Mouse (Mus musculus) testis, postnatal 10 days (tissue): ENCODE results near the gene Slco1a5.
"Not testable (repeated sequence)": the region's sequence is repeated elsewhere in the genome, so short reads cannot be mapped to it uniquely, and the experiment has no call there.

Experiments
- DNase-seq: peaks from one replicate; pipeline ENCODE4 v3.0.0; 2021; ENCODE audit warnings: low spot score

Gene Slco1a5

GRCm38 (mm10) chr6:142289413-142290118, 33.2 kb downstream of the Slco1a5 start:
- no peak for DNase-seq

- no peak for DNase-seq
Observed at GRCm38 (mm10) chr6:142275721-142276442, 46.9 kb downstream of the Slco1a5 start.

GRCm38 (mm10) chr6:142250738-142251307, 72.0 kb downstream of the Slco1a5 start:
- not testable (repeated sequence) for DNase-seq

GRCm38 (mm10) chr6:142245065-142245464, 77.7 kb downstream of the Slco1a5 start:
- DNase-seq, result no peak

GRCm38 (mm10) chr6:142239468-142239867, 83.3 kb downstream of the Slco1a5 start:
- no peak for DNase-seq

DNA sequence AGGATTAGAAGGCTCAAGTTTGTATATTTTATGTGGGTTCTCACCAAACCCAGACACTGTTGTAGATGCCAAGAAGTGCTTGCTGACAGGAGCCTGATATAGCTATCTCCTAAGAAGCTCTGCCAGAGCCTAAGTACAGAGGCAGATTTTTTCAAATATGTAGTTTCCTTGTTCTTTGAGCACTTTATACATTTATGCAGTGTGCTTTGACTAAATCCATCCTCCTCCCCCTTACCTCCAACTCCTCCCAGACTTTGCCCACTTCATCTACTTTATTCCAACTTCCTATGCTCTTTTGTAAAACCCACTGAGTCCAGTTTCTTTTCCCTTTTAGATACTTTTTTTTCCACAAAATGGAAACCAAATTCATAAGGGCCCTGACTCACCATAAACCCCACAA, 102.6 kb downstream of the Slco1a5 start:
- DNase-seq, result no peak

- no peak for DNase-seq
Observed at GRCm38 (mm10) chr6:142211821-142212220, 111.0 kb downstream of the Slco1a5 start.

- no peak for DNase-seq
Observed at GRCm38 (mm10) chr6:142209749-142210148, 113.0 kb downstream of the Slco1a5 start.

- no peak for DNase-seq
Observed at GRCm38 (mm10) chr6:142208421-142208820, 114.4 kb downstream of the Slco1a5 start, which contains the start of gene Slco1a6. TSS of gene Slco1a6 (minus strand) at chr6:142208521.

DNA sequence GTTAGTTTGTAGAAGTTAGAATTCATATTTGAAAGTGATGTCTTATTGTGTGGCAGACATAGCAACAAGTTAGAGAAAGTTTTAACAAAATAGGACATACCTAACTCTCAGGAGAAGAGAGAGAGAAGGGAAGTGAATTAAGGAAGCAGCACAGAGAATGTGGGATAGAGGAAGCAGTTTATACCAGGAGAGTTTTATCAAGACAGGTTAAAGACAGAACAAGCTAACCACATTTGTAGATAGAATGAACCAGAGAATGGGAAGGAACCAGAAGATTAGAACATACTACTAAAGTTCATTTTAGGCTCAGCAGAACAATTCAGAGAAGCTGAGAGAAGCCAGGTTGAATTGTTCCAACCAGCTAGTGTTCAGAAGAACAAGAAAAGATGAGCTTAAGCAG, 122.3 kb downstream of the Slco1a5 start:
- no peak for DNase-seq

- DNase-seq, result no peak
Observed at GRCm38 (mm10) chr6:142194245-142194644, 128.5 kb downstream of the Slco1a5 start.

- no peak for DNase-seq
Observed at GRCm38 (mm10) chr6:142191962-142192361, 130.8 kb downstream of the Slco1a5 start.

DNA sequence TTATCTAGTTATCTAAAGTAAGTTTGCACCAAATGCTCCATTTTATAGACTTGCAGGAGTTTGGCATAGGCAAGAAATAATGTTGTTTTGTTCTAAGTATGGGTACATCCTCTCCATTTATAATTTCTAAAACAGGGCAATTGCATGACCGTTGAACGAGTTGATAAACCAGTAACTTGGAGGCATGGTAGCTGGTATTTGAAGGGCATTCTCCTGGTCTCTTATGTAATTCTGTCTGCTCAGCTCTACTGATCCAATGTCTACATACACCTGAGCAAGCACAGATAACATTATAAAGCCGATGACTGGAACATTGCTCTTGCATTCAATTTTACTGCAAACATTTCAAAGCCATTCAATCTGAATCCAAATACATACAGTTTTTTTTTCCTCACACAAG, 135.4 kb downstream of the Slco1a5 start:
- no peak for DNase-seq

- DNase-seq, result no peak
Observed at GRCm38 (mm10) chr6:142185868-142186415, 136.8 kb downstream of the Slco1a5 start.
